Mouse (Mus musculus) embryonic fibroblast, embryonic 13.5 days (primary cell): ENCODE measurements around the gene Hcar1.

Experiments used
- CTCF ChIP-seq: IDR thresholded peaks from 2 replicates; pipeline ENCODE4 v1.5.1; 2011; ENCODE audit warnings: mild to moderate bottlenecking, control low read depth, low read length, moderate library complexity, borderline replicate concordance; ENCODE audit not compliant: insufficient read depth
- POLR2A ChIP-seq: IDR thresholded peaks from 2 replicates; pipeline ENCODE4 v1.6.1; 2011; ENCODE audit warnings: low read depth, mild to moderate bottlenecking, control low read depth, low read length, moderate library complexity

DNA sequence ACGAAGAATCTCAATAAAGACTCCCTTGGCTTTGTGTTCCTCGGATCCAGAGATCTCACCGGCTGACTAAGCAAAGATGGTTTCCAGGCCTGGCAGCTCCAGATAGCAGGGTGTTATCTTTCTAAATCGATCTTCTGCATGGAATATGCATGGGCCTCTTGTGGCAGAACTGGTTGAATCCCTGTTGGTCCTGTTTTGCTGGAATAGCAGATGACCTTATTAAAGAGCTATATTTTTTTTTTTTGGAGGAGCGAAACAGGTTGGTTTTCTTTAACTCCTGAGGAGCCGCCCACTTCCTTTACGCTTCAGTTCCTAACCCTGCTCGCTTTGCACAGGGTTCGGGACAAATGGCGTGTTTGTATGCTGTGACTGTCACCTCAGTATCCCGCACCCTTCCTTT, 16.6 kb upstream of the Hcar1 start:
- TF ChIP-seq CTCF = no peak
- TF ChIP-seq POLR2A = no peak
